Mouse (Mus musculus): ENCODE data around the gene Arl14. TPM values are rescaled to one million over a fixed set of nuclear protein-coding genes. Genes with fewer than 3 reads are reported as not detected.

The Arl14 gene
- polyA plus RNA-seq, 1 experiment = not detected

GRCm38 (mm10) chr3:69186643-69187042 lies 35.6 kb upstream of the Arl14 start:
- H3K9me3 ChIP-seq (ENCODE audit: control insufficient read depth, low read length) = no peaks in the 10 kb centered on the region
- TF ChIP-seq TAL1 (IDR thresholded peaks at IDR 0.05; ENCODE audit: low read length) (no peak), GATA1 (IDR thresholded peaks at IDR 0.05; ENCODE audit: low read length) (no peak)
- no peaks in the 10 kb centered on the region for H3K4me1 ChIP-seq (ENCODE audit: control insufficient read depth)
- no peaks in the 10 kb centered on the region for H3K36me3 ChIP-seq (ENCODE audit: control insufficient read depth)
- no peak overlapping the region for H3K4me3 ChIP-seq (replicated peaks)
- H3K27me3 ChIP-seq (ENCODE audit: control insufficient read depth) = no peaks in the 10 kb centered on the region

GRCm38 (mm10) chr3:69192995-69193394 lies 29.2 kb upstream of the Arl14 start:
- H3K9me3 ChIP-seq (ENCODE audit: control insufficient read depth, low read length) = no peaks in the 10 kb centered on the region
- H3K4me3 ChIP-seq (replicated peaks) = no peak overlapping the region
- no peaks in the 10 kb centered on the region for H3K36me3 ChIP-seq (ENCODE audit: control insufficient read depth)
- no peaks in the 10 kb centered on the region for H3K27me3 ChIP-seq (ENCODE audit: control insufficient read depth)
- H3K4me1 ChIP-seq (ENCODE audit: control insufficient read depth) = no peaks in the 10 kb centered on the region
- TF ChIP-seq GATA1 (IDR thresholded peaks at IDR 0.05; ENCODE audit: low read length) = no peak
- TF ChIP-seq TAL1 (IDR thresholded peaks at IDR 0.05; ENCODE audit: low read length) = no peak

GRCm38 (mm10) chr3:69194496-69194895 lies 27.7 kb upstream of the Arl14 start:
- H3K9me3 ChIP-seq (ENCODE audit: control insufficient read depth, low read length) = no peaks in the 10 kb centered on the region
- TF ChIP-seq TAL1 (IDR thresholded peaks at IDR 0.05; ENCODE audit: low read length) = no peak
- TF ChIP-seq GATA1 (IDR thresholded peaks at IDR 0.05; ENCODE audit: low read length) = no peak
- no peak overlapping the region for H3K4me3 ChIP-seq (replicated peaks)
- no peaks in the 10 kb centered on the region for H3K27me3 ChIP-seq (ENCODE audit: control insufficient read depth)
- no peaks in the 10 kb centered on the region for H3K4me1 ChIP-seq (ENCODE audit: control insufficient read depth)
- H3K36me3 ChIP-seq (ENCODE audit: control insufficient read depth) = no peaks in the 10 kb centered on the region

GRCm38 (mm10) chr3:69195251-69195650 lies 27.0 kb upstream of the Arl14 start:
- Histone ChIP-seq H3K36me3 (ENCODE audit: control insufficient read depth) (no peaks in the 10 kb centered on the region), H3K27me3 (ENCODE audit: control insufficient read depth) (no peaks in the 10 kb centered on the region), H3K4me1 (ENCODE audit: control insufficient read depth) (no peaks in the 10 kb centered on the region), H3K9me3 (ENCODE audit: control insufficient read depth, low read length) (no peaks in the 10 kb centered on the region), H3K4me3 (replicated peaks) (no peak overlapping the region)
- no peak for TF ChIP-seq GATA1 (IDR thresholded peaks at IDR 0.05; ENCODE audit: low read length)
- no peak for TF ChIP-seq TAL1 (IDR thresholded peaks at IDR 0.05; ENCODE audit: low read length)

- Histone ChIP-seq H3K4me3 (replicated peaks) (no peak overlapping the region), H3K36me3 (ENCODE audit: control insufficient read depth) (no peaks in the 10 kb centered on the region), H3K27me3 (ENCODE audit: control insufficient read depth) (no peaks in the 10 kb centered on the region), H3K4me1 (ENCODE audit: control insufficient read depth) (no peaks in the 10 kb centered on the region), H3K9me3 (ENCODE audit: control insufficient read depth, low read length) (no peaks in the 10 kb centered on the region)
- TF ChIP-seq TAL1 (IDR thresholded peaks at IDR 0.05; ENCODE audit: low read length) (no peak), GATA1 (IDR thresholded peaks at IDR 0.05; ENCODE audit: low read length) (no peak)
Measured at GRCm38 (mm10) chr3:69198098-69198497, 24.1 kb upstream of the Arl14 start.

GRCm38 (mm10) chr3:69200251-69200650 lies 22.0 kb upstream of the Arl14 start:
- Histone ChIP-seq H3K4me1 (ENCODE audit: control insufficient read depth) (peaks cover under 1% of the 10 kb centered on the region), H3K9me3 (ENCODE audit: control insufficient read depth, low read length) (no peaks in the 10 kb centered on the region), H3K36me3 (ENCODE audit: control insufficient read depth) (no peaks in the 10 kb centered on the region), H3K4me3 (replicated peaks) (no peak overlapping the region), H3K27me3 (ENCODE audit: control insufficient read depth) (no peaks in the 10 kb centered on the region)
- TF ChIP-seq GATA1 (IDR thresholded peaks at IDR 0.05; ENCODE audit: low read length) (no peak), TAL1 (IDR thresholded peaks at IDR 0.05; ENCODE audit: low read length) (no peak)

- Histone ChIP-seq H3K4me1 (ENCODE audit: control insufficient read depth) (peaks cover 8% of the 10 kb centered on the region), H3K27me3 (ENCODE audit: control insufficient read depth) (no peaks in the 10 kb centered on the region), H3K36me3 (ENCODE audit: control insufficient read depth) (no peaks in the 10 kb centered on the region), H3K4me3 (replicated peaks) (no peak overlapping the region), H3K9me3 (ENCODE audit: control insufficient read depth, low read length) (no peaks in the 10 kb centered on the region)
- no peak for TF ChIP-seq TAL1 (IDR thresholded peaks at IDR 0.05; ENCODE audit: low read length)
- TF ChIP-seq GATA1 (IDR thresholded peaks at IDR 0.05; ENCODE audit: low read length) = no peak
Measured at GRCm38 (mm10) chr3:69201206-69201605, 21.0 kb upstream of the Arl14 start.

GRCm38 (mm10) chr3:69202876-69203275 lies 19.3 kb upstream of the Arl14 start:
- Histone ChIP-seq H3K4me3 (replicated peaks) (no peak overlapping the region), H3K9me3 (ENCODE audit: control insufficient read depth, low read length) (no peaks in the 10 kb centered on the region), H3K4me1 (ENCODE audit: control insufficient read depth) (peaks cover 9% of the 10 kb centered on the region), H3K36me3 (ENCODE audit: control insufficient read depth) (no peaks in the 10 kb centered on the region), H3K27me3 (ENCODE audit: control insufficient read depth) (no peaks in the 10 kb centered on the region)
- TF ChIP-seq TAL1 (IDR thresholded peaks at IDR 0.05; ENCODE audit: low read length) (no peak), GATA1 (IDR thresholded peaks at IDR 0.05; ENCODE audit: low read length) (no peak)

- no peak for TF ChIP-seq GATA1 (IDR thresholded peaks at IDR 0.05; ENCODE audit: low read length)
- TF ChIP-seq TAL1 (IDR thresholded peaks at IDR 0.05; ENCODE audit: low read length) = no peak
- Histone ChIP-seq H3K27me3 (ENCODE audit: control insufficient read depth) (no peaks in the 10 kb centered on the region), H3K4me1 (ENCODE audit: control insufficient read depth) (peaks cover 9% of the 10 kb centered on the region), H3K4me3 (replicated peaks) (no peak overlapping the region), H3K9me3 (ENCODE audit: control insufficient read depth, low read length) (no peaks in the 10 kb centered on the region), H3K36me3 (ENCODE audit: control insufficient read depth) (no peaks in the 10 kb centered on the region)
Measured at GRCm38 (mm10) chr3:69205266-69206054, 16.8 kb upstream of the Arl14 start.

Data from erythroblast, embryonic 14.5 days (primary cell).